Mouse (Mus musculus) forebrain, embryonic 14.5 days (tissue): Measurements from ENCODE around the gene Ddc. TPM values are rescaled to one million over a fixed set of nuclear protein-coding genes. Genes with fewer than 3 reads are reported as not detected.

ENCODE experiments used
- ATAC-seq: fragments of 200-750 bp; cut with Nextera tagmentation; 2 replicates; pipeline ENCODE4 v1.8.0; 2017; ENCODE audit warnings: mild to moderate bottlenecking, moderate library complexity
- DNase-seq: peaks from one replicate; pipeline ENCODE4 v3.0.0-alpha.2; 2015; ENCODE audit warnings: low spot score
- H3K27ac ChIP-seq: fragments of 300-500 bp; sonication (generic); 2 replicates; pipeline ENCODE4 v1.5.1; 2014; ENCODE audit warnings: low read depth, mild to moderate bottlenecking, control low read depth, low read length, moderate library complexity
- H3K27me3 ChIP-seq: fragments of 300-500 bp; sonication (generic); replicated peaks from 2 replicates; pipeline ENCODE4 v1.6.1; 2014; ENCODE audit warnings: low read length, control low read depth, mixed read lengths; ENCODE audit not compliant: control insufficient read depth, insufficient read depth
- H3K36me3 ChIP-seq: fragments of 300-500 bp; sonication (generic); 2 replicates; pipeline ENCODE4 v1.6.1; 2014; ENCODE audit warnings: low read length, control low read depth; ENCODE audit not compliant: control insufficient read depth, insufficient read depth
- H3K4me1 ChIP-seq: fragments of 300-500 bp; sonication (generic); 2 replicates; pipeline ENCODE4 v1.6.1; 2014; ENCODE audit warnings: antibody characterized with exemption, low read length, control low read depth; ENCODE audit not compliant: control insufficient read depth, insufficient read depth
- H3K4me2 ChIP-seq: fragments of 300-500 bp; sonication (generic); 2 replicates; pipeline ENCODE4 v1.6.1; 2014; ENCODE audit warnings: mild to moderate bottlenecking, control low read depth, low read length
- H3K4me3 ChIP-seq: fragments of 300-500 bp; sonication (generic); 2 replicates; pipeline ENCODE4 v1.5.1; 2014; ENCODE audit warnings: low read depth, low read length, control low read depth
- H3K9ac ChIP-seq: fragments of 300-500 bp; sonication (generic); 2 replicates; pipeline ENCODE4 v1.6.1; 2014; ENCODE audit warnings: mild to moderate bottlenecking, low read length, control low read depth, moderate library complexity
- H3K9me3 ChIP-seq: fragments of 300-500 bp; sonication (generic); replicated peaks from 2 replicates; pipeline ENCODE4 v1.6.1; 2016; ENCODE audit warnings: low read length, control low read depth, mixed read lengths; ENCODE audit not compliant: control insufficient read depth
- WGBS: fragments of 180-500 bp; shearing (Covaris S2); extraction: QIAGEN DNeasy Blood & Tissue Kit; methylation state at CpG from one replicate; pipeline ENCODE4 v1.1.7; 2014; 5-methylcytosine and 5-hydroxymethylcytosine counted together
- polyA plus RNA-seq: library from polyadenylated mRNA; unstranded; fragments of >200 nt; fragmentation: Nextera tagmentation; extraction: Ambion mirVana; gene quantifications from 2 replicates; pipeline ENCODE4 v1.2.1, GENCODE M21; 2014

Gene Ddc
- polyA plus RNA-seq, 1 experiment from 2014 or later: 7.3 TPM

- no peak overlapping the region for H3K27ac ChIP-seq
- H3K36me3 ChIP-seq: no peaks in the 10 kb centered on the region
- WGBS: 38% methylated on average over 20 of the region's 20 CpGs
- DNase-seq (peak; percentile 60), ATAC-seq (peak; percentile 19; the same call in 1 of the 2 replicates)
- H3K4me3 ChIP-seq: no peak overlapping the region
- H3K4me1 ChIP-seq: peaks cover 21% of the 10 kb centered on the region
- H3K4me2 ChIP-seq: no peak overlapping the region
- no peaks in the 10 kb centered on the region for H3K9me3 ChIP-seq
- H3K27me3 ChIP-seq: no peaks in the 10 kb centered on the region
- H3K9ac ChIP-seq: no peak overlapping the region
Observed at GRCm38 (mm10) chr11:11873023-11873908, 24.7 kb downstream of the Ddc start.

DNA sequence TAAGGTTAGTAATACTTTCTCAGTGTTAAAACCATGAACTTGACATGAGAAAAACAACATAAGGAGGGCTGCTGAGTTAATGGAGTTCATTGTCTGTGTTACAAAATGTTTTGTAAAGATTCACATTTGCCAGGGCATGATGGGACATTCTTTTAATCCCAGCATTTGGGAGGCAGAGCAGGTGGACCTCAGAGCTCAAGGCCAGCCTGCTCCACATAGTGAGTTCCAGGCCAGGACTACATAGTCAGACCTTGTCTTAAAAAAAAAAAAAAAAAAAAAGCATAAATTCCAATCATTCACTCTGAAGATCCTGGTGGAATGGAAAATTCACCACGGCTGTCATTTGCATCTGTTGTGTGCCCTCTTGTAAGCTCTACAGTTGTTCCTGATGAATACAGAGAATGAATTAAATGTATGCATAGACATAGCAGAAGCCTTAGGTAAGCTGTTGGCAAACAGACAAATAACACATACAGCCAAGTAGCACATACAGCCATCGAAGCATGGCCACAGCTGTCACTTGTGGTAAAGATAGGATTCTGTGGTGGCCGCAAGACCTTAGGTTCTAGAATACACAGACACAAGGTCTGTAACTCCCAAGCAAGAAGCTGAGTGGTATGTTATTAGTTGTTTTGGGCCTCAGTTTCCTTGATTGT lies 25.7 kb downstream of the Ddc start:
- no peak overlapping the region for H3K4me3 ChIP-seq
- H3K27ac ChIP-seq: no peak overlapping the region
- no peak overlapping the region for H3K4me2 ChIP-seq
- ATAC-seq: no peak
- no peaks in the 10 kb centered on the region for H3K36me3 ChIP-seq
- H3K9me3 ChIP-seq: no peaks in the 10 kb centered on the region
- peak; percentile 49 for DNase-seq
- no peaks in the 10 kb centered on the region for H3K27me3 ChIP-seq
- 36% methylated on average over 3 of the region's 3 CpGs for WGBS
- H3K9ac ChIP-seq: no peak overlapping the region
- H3K4me1 ChIP-seq: peaks cover 25% of the 10 kb centered on the region

- no peak for ATAC-seq
- Histone ChIP-seq H3K36me3 (no peaks in the 10 kb centered on the region), H3K9me3 (no peaks in the 10 kb centered on the region)
Observed at GRCm38 (mm10) chr11:11871197-11871813, 26.6 kb downstream of the Ddc start.

DNA sequence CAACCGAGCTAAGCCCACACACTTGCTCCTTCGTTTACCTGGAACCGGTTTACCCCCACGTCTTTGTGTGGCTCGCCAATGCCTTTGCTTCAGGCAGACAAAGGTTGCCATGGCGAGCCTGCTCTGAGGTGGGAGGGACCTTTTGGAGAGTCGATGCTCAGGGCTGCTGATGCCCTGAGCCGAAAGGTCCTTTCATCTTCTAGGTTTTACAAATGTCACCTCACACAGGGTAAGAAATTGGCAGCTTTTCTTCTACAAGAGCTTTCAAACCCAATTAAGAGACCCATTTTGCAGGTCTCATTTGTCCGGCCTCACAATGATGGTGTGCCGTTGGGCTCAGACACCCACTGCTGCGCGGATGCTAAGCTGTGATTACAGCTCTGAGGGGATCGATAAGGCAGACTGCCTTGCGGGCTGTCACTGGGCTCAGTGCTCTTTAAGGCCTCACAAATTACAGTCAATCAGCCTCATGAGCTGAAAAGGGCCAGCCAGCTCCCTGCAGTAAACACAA lies 29.9 kb downstream of the Ddc start:
- Histone ChIP-seq H3K4me1 (peaks cover 21% of the 10 kb centered on the region), H3K36me3 (no peaks in the 10 kb centered on the region), H3K4me2 (peak overlapping the region; percentile 53), H3K9ac (peak overlapping the region; percentile 58), H3K27me3 (no peaks in the 10 kb centered on the region), H3K4me3 (peak overlapping the region; percentile 9), H3K9me3 (no peaks in the 10 kb centered on the region), H3K27ac (peak overlapping the region; percentile 82)
- under 1% methylated on average over 14 of the region's 14 CpGs for WGBS
- ATAC-seq (peak; percentile 94), DNase-seq (peak; percentile 93)

More at GRCm38 (mm10) chr11:11871197-11871813, 26.6 kb downstream of the Ddc start:
- WGBS: 57% methylated on average over 5 of the region's 5 CpGs
- no peak for DNase-seq
- Histone ChIP-seq H3K27ac (no peak overlapping the region), H3K9ac (no peak overlapping the region), H3K4me1 (peaks cover 25% of the 10 kb centered on the region), H3K27me3 (no peaks in the 10 kb centered on the region), H3K4me2 (no peak overlapping the region), H3K4me3 (no peak overlapping the region)

DNA sequence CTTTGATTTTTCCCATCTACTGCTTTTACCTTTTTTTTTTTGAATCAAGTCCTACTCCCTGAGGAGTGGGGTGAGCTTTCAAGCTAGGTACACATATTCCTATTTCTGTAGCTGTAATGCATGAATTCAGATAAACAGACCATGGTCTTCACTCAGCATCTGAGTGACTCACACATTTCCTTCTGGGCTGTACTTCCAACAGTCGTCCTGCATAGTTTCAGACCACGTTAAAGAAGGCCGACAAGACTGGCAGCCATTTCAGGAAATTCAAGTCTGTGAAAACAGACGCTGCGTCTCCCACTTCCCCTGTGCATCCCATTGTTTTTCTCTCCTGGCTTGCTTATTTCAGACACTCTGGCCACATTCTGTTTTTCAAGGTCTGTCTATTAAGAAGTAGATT lies 31.2 kb downstream of the Ddc start:
- Histone ChIP-seq H3K9ac (no peak overlapping the region), H3K9me3 (no peaks in the 10 kb centered on the region), H3K4me1 (peaks cover 10% of the 10 kb centered on the region; the same call in 1 of the 2 replicates), H3K27ac (no peak overlapping the region), H3K4me3 (no peak overlapping the region), H3K36me3 (no peaks in the 10 kb centered on the region), H3K27me3 (no peaks in the 10 kb centered on the region), H3K4me2 (no peak overlapping the region)
- DNase-seq: no peak
- ATAC-seq: no peak
- 85% methylated on average over 5 of the region's 5 CpGs for WGBS

- no peak overlapping the region for H3K4me3 ChIP-seq
- no peak for DNase-seq
- no peaks in the 10 kb centered on the region for H3K27me3 ChIP-seq
- no peak for ATAC-seq
- no peak overlapping the region for H3K9ac ChIP-seq
- H3K36me3 ChIP-seq: no peaks in the 10 kb centered on the region
- no peaks in the 10 kb centered on the region for H3K9me3 ChIP-seq
- 69% methylated on average over 2 of the region's 2 CpGs for WGBS
- peaks cover 6% of the 10 kb centered on the region; the same call in 1 of the 2 replicates for H3K4me1 ChIP-seq
- H3K4me2 ChIP-seq: no peak overlapping the region
- H3K27ac ChIP-seq: no peak overlapping the region
Observed at GRCm38 (mm10) chr11:11865128-11865527, 32.8 kb downstream of the Ddc start.

DNA sequence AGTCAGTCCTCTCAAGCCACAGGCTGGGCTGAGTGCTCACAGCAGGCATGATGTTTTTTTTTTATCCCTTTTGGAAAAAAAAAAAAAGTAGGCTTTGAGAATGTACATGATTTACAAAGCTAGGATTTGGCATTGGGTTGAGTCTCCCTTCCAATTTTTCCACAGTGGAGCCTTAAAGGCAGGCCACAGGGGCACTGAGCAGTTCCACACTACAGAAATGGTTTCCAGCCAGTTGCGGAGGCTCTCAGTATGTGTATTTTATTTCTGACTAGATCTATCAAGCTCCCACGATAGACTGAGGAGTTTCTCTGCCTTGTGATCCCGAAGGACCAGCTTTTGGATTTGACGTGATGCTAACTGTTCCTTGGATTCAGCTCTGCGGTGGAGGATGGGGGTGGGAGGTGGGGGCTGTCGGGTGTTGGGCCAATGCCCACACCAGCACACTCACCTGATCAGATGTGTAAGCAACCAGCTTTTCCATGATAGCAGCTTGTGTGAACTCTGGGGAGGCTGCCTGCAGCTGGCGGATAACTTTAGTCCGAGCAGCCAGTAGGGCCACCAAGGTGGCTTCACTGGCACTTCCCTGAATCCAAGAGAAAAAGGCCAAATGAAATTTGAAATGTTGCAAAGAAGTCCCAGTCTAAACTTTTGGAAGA lies 33.4 kb downstream of the Ddc start:
- ATAC-seq (no peak), DNase-seq (no peak)
- H3K27ac ChIP-seq: no peak overlapping the region
- WGBS: 76% methylated on average over 8 of the region's 8 CpGs
- H3K4me1 ChIP-seq: peaks cover 6% of the 10 kb centered on the region; the same call in 1 of the 2 replicates
- no peak overlapping the region for H3K9ac ChIP-seq
- H3K4me2 ChIP-seq: no peak overlapping the region
- no peaks in the 10 kb centered on the region for H3K9me3 ChIP-seq
- no peaks in the 10 kb centered on the region for H3K27me3 ChIP-seq
- H3K36me3 ChIP-seq: no peaks in the 10 kb centered on the region
- no peak overlapping the region for H3K4me3 ChIP-seq

DNA sequence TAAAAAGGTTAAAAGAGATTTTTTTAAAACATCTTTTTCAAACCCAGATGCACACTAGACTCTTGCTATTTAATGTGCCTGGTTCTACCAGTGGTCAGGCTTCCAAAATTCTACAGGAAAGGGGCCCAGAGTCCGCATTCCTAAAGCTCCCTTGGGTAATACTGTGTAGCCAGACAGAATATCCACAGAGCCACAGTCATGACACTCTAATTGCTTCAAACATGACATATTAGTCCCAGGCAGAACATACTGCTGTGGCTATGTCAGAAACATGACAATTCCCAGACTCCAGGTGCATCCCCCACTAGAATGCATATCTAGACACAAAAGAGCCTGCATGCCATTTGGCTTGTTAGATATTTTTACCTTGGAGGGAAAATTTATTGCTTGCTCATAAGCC lies 35.4 kb downstream of the Ddc start:
- Histone ChIP-seq H3K4me2 (no peak overlapping the region), H3K9ac (no peak overlapping the region), H3K4me1 (no peaks in the 10 kb centered on the region), H3K9me3 (no peaks in the 10 kb centered on the region), H3K27me3 (no peaks in the 10 kb centered on the region), H3K36me3 (no peaks in the 10 kb centered on the region), H3K4me3 (no peak overlapping the region), H3K27ac (no peak overlapping the region)
- DNase-seq: no peak
- 84% methylated on average over 1 of the region's 1 CpGs for WGBS
- ATAC-seq: no peak
